Mouse (Mus musculus): ENCODE measurements at regions not wholly inside any gene's neighbourhood (a gene's known extent, or its start where the extent isn't known, plus 50 kb on each side); places are given as distances from the start of the nearest gene placed in this dataset.
A peak's percentile ranks its signal among the peaks of the same experiment; 100 is the strongest.

GRCm38 (mm10) chr15:46087307-46087706, 5953.1 kb downstream of the 9330182O14Rik start:
- no peak for TF ChIP-seq CTCF (conservative IDR thresholded peaks at IDR 0.05; ENCODE audit: low read length)
- peak; percentile 98 for TF ChIP-seq NANOG (IDR thresholded peaks at IDR 0.05; ENCODE audit: borderline replicate concordance, low read length)

Data from E14TG2a.4 (cell line).